Mouse (Mus musculus): ENCODE measurements around the gene Cks1b. TPM values are rescaled to one million over a fixed set of nuclear protein-coding genes. Genes with fewer than 3 reads are reported as not detected.
"Not testable (repeated sequence)": the region's sequence is repeated elsewhere in the genome, so short reads cannot be mapped to it uniquely, and the experiment has no call there.

Cks1b gene
- polyA plus RNA-seq, 1 experiment from 2014 or later: 495 TPM

DNA sequence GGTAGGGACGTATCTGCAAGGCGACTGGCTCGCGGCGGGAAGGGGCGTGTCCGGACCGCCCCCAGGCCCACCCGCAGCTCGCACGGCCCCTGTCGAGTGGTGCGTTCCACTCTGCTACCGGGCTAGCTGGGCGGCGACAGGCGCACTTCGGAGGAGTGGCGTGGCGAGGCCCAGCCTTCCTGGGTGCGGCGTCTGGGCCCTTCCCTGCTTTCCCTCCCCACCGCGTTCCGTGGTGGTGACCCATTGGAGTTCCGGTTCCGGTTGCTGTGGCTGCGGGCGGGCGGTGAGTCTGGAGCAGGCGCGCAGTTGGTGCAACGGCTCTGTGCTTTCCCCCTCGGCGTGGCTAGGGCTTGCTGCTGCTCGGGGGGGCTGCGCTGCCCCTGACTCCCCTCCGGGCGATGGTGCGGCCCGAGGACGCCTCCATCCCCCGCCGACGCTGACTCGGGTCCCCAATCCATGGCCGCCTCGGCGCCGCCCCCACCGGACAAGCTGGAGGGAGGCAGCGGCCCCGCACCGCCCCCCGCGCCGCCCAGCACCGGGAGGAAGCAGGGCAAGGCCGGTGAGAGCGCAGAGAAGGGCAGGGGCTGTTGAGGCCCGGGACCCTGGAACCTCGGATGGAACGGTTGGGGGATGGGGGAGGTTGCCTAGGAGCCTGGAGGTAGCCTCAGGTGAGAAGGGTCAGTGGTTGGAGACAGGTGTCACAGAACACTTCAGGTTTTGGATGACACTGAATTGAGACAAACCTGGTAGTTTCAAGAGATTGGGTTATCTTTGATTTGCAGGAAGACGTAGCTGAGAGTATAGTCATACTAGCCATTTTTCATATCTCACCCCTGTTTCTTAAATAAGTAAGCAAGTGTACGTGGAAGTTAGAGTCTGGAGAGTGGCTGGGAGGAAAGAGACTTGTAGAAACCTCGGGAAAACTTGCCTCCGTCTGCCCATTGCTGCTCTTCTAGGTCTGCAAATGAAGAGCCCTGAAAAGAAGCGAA lies 12.3 kb upstream of the Cks1b start, which contains the start of gene Pygo2:
Gene Pygo2 (plus strand): TSS at position 44 of the 989 bp plus-strand sequence.
- ATAC-seq (replicated peaks; ENCODE audit: low FRiP score): peak; percentile 97
- H3K36me3 ChIP-seq (ENCODE audit: control insufficient read depth, insufficient read depth, low read length): peaks cover 4% of the 10 kb centered on the region
- peaks cover 9% of the 10 kb centered on the region; the same call in 1 of the 2 replicates for H3K4me1 ChIP-seq (replicated peaks; ENCODE audit: control insufficient read depth, insufficient read depth, low read length)
- H3K27me3 ChIP-seq (ENCODE audit: control insufficient read depth, insufficient read depth, low read length): no peaks in the 10 kb centered on the region
- H3K9ac ChIP-seq (ENCODE audit: low read length): peak within 1 kb of the TSS; percentile 88
- H3K4me3 ChIP-seq (ENCODE audit: low read depth, low read length): peak within 1 kb of the TSS; percentile 97
- H3K4me2 ChIP-seq (ENCODE audit: low read depth, low read length, severe bottlenecking): peak within 1 kb of the TSS; percentile 89
- peak; percentile 98 for DNase-seq (ENCODE audit: low spot score)
- H3K27ac ChIP-seq (ENCODE audit: low read depth, low read length): peak within 1 kb of the TSS; percentile 68
- H3K9me3 ChIP-seq (ENCODE audit: control insufficient read depth, low read length): no peaks in the 10 kb centered on the region
- 2% methylated on average over 68 of the region's 68 CpGs for WGBS

DNA sequence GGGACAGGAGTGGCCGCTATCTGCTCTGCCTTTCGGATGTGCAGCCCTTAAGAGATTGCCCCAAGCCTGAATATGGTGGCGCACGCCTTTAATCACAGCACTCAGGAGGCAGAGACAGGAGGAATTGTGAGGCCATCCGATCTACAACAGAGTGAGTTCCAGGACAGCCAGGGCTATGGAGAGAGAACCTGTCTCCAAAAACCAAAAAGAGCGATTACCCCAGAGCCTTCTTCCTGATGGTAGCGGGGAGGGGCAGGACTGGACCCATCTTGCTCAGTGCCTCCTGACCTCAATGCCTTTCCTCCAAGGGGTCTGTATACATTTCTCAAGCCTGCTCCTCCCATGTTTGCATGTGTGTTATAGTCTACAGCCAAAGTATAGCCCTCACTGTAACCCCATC lies 10.8 kb upstream of the Cks1b start:
- WGBS: 95% methylated on average over 7 of the region's 7 CpGs
- ATAC-seq (replicated peaks; ENCODE audit: low FRiP score); H3K9ac ChIP-seq (ENCODE audit: low read length); H3K4me3 ChIP-seq (ENCODE audit: low read depth, low read length); H3K9me3 ChIP-seq (ENCODE audit: control insufficient read depth, low read length); H3K27ac ChIP-seq (ENCODE audit: low read depth, low read length); H3K4me2 ChIP-seq (ENCODE audit: low read depth, low read length, severe bottlenecking); DNase-seq (ENCODE audit: low spot score); H3K4me1 ChIP-seq (replicated peaks; ENCODE audit: control insufficient read depth, insufficient read depth, low read length); H3K27me3 ChIP-seq (ENCODE audit: control insufficient read depth, insufficient read depth, low read length); H3K36me3 ChIP-seq (ENCODE audit: control insufficient read depth, insufficient read depth, low read length): not testable (repeated sequence)

- ATAC-seq (replicated peaks; ENCODE audit: low FRiP score): no peak
- H3K27ac ChIP-seq (ENCODE audit: low read depth, low read length): no peak overlapping the region
- no peak overlapping the region for H3K9ac ChIP-seq (ENCODE audit: low read length)
- 88% methylated on average over 4 of the region's 4 CpGs for WGBS
- no peak for DNase-seq (ENCODE audit: low spot score)
- no peaks in the 10 kb centered on the region; the same call in none of the 2 replicates for H3K36me3 ChIP-seq (ENCODE audit: control insufficient read depth, insufficient read depth, low read length)
- H3K4me3 ChIP-seq (ENCODE audit: low read depth, low read length): no peak overlapping the region
- no peak overlapping the region for H3K4me2 ChIP-seq (ENCODE audit: low read depth, low read length, severe bottlenecking)
- H3K9me3 ChIP-seq (ENCODE audit: control insufficient read depth, low read length): no peaks in the 10 kb centered on the region
- peaks cover 10% of the 10 kb centered on the region for H3K4me1 ChIP-seq (replicated peaks; ENCODE audit: control insufficient read depth, insufficient read depth, low read length)
- no peaks in the 10 kb centered on the region for H3K27me3 ChIP-seq (ENCODE audit: control insufficient read depth, insufficient read depth, low read length)
Measured at GRCm38 (mm10) chr3:89425876-89426275, 7.7 kb upstream of the Cks1b start.

DNA sequence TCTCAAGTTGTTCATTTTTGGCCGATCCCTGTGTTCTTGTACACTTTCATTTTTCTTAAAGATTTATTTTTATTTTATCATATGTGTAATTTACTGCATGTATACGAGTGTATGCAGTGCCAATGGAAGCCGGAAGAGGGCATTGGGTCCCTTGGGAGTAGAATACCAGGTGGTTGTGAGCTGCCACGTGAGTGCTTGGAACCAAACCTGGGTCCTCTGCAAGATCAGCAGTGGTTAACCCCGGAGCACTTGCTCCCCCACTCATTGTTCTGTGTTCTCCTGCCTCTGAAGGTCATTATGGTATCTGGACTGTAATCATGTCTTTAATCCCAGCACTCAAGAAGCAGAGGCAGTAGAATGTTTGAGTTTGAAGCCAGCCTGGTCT lies 7.0 kb upstream of the Cks1b start:
- no peaks in the 10 kb centered on the region; the same call in none of the 2 replicates for H3K36me3 ChIP-seq (ENCODE audit: control insufficient read depth, insufficient read depth, low read length)
- no peak for ATAC-seq (replicated peaks; ENCODE audit: low FRiP score)
- H3K27ac ChIP-seq (ENCODE audit: low read depth, low read length): no peak overlapping the region
- H3K27me3 ChIP-seq (ENCODE audit: control insufficient read depth, insufficient read depth, low read length): no peaks in the 10 kb centered on the region
- H3K4me3 ChIP-seq (ENCODE audit: low read depth, low read length): no peak overlapping the region
- no peak overlapping the region for H3K4me2 ChIP-seq (ENCODE audit: low read depth, low read length, severe bottlenecking)
- WGBS: 87% methylated on average over 5 of the region's 5 CpGs
- no peak overlapping the region for H3K9ac ChIP-seq (ENCODE audit: low read length)
- no peaks in the 10 kb centered on the region for H3K9me3 ChIP-seq (ENCODE audit: control insufficient read depth, low read length)
- no peak for DNase-seq (ENCODE audit: low spot score)
- H3K4me1 ChIP-seq (replicated peaks; ENCODE audit: control insufficient read depth, insufficient read depth, low read length): peaks cover 11% of the 10 kb centered on the region

- Histone ChIP-seq H3K36me3 (ENCODE audit: control insufficient read depth, insufficient read depth, low read length) (no peaks in the 10 kb centered on the region; the same call in none of the 2 replicates), H3K27ac (ENCODE audit: low read depth, low read length) (no peak overlapping the region), H3K9me3 (ENCODE audit: control insufficient read depth, low read length) (no peaks in the 10 kb centered on the region), H3K4me1 (replicated peaks; ENCODE audit: control insufficient read depth, insufficient read depth, low read length) (peaks cover 15% of the 10 kb centered on the region), H3K4me2 (ENCODE audit: low read depth, low read length, severe bottlenecking) (no peak overlapping the region), H3K27me3 (ENCODE audit: control insufficient read depth, insufficient read depth, low read length) (no peaks in the 10 kb centered on the region), H3K4me3 (ENCODE audit: low read depth, low read length) (no peak overlapping the region), H3K9ac (ENCODE audit: low read length) (no peak overlapping the region)
- no peak for DNase-seq (ENCODE audit: low spot score)
- WGBS: 92% methylated on average over 5 of the region's 5 CpGs
- no peak for ATAC-seq (replicated peaks; ENCODE audit: low FRiP score)
Measured at GRCm38 (mm10) chr3:89424416-89425140, 6.4 kb upstream of the Cks1b start.

- no peak for ATAC-seq (replicated peaks; ENCODE audit: low FRiP score)
- Histone ChIP-seq H3K4me2 (ENCODE audit: low read depth, low read length, severe bottlenecking) (peak overlapping the region; percentile 54; the same call in 1 of the 2 replicates), H3K36me3 (ENCODE audit: control insufficient read depth, insufficient read depth, low read length) (no peaks in the 10 kb centered on the region; the same call in none of the 2 replicates), H3K4me3 (ENCODE audit: low read depth, low read length) (peak overlapping the region; percentile 26; the same call in 1 of the 2 replicates), H3K9ac (ENCODE audit: low read length) (no peak overlapping the region; the same call in 1 of the 2 replicates), H3K27me3 (ENCODE audit: control insufficient read depth, insufficient read depth, low read length) (no peaks in the 10 kb centered on the region), H3K4me1 (replicated peaks; ENCODE audit: control insufficient read depth, insufficient read depth, low read length) (peaks cover 18% of the 10 kb centered on the region), H3K9me3 (ENCODE audit: control insufficient read depth, low read length) (no peaks in the 10 kb centered on the region), H3K27ac (ENCODE audit: low read depth, low read length) (no peak overlapping the region)
- 76% methylated on average over 6 of the region's 6 CpGs for WGBS
- no peak for DNase-seq (ENCODE audit: low spot score)
Measured at GRCm38 (mm10) chr3:89422556-89423205, 4.5 kb upstream of the Cks1b start.

DNA sequence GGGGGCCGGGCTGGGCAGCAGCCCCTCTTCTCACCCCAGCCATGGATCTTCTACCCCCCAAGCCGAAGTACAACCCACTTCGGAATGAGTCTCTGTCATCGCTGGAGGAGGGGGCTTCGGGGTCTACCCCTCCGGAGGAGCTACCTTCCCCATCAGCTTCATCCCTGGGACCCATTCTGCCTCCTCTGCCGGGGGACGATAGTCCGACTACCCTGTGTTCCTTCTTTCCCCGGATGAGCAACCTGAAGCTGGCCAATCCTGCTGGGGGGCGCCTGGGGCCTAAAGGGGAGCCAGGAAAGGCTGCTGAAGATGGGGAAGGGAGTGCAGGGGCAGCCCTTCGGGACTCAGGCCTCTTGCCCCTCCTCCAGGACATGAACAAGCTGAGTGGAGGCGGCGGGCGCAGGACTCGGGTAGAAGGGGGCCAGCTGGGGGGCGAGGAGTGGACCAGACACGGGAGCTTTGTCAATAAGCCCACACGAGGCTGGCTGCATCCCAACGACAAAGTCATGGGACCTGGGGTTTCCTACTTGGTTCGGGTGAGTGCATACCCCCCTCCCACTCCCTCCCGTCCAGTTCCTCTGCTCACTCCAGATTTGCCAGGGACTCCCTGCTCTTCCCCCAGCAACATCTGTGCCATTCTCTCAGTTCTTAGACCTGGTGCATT lies 3.8 kb upstream of the Cks1b start:
- Histone ChIP-seq H3K27me3 (ENCODE audit: control insufficient read depth, insufficient read depth, low read length) (no peaks in the 10 kb centered on the region), H3K9ac (ENCODE audit: low read length) (peak overlapping the region; percentile 57), H3K4me3 (ENCODE audit: low read depth, low read length) (peak overlapping the region; percentile 26), H3K9me3 (ENCODE audit: control insufficient read depth, low read length) (no peaks in the 10 kb centered on the region), H3K27ac (ENCODE audit: low read depth, low read length) (no peak overlapping the region), H3K4me1 (replicated peaks; ENCODE audit: control insufficient read depth, insufficient read depth, low read length) (peaks cover 18% of the 10 kb centered on the region), H3K4me2 (ENCODE audit: low read depth, low read length, severe bottlenecking) (peak overlapping the region; percentile 54), H3K36me3 (ENCODE audit: control insufficient read depth, insufficient read depth, low read length) (no peaks in the 10 kb centered on the region; the same call in none of the 2 replicates)
- no peak for ATAC-seq (replicated peaks; ENCODE audit: low FRiP score)
- WGBS: under 1% methylated on average over 22 of the region's 22 CpGs
- DNase-seq (ENCODE audit: low spot score): no peak
